Mouse (Mus musculus): ENCODE measurements around the gene Apobec3.

The Apobec3 gene

DNA sequence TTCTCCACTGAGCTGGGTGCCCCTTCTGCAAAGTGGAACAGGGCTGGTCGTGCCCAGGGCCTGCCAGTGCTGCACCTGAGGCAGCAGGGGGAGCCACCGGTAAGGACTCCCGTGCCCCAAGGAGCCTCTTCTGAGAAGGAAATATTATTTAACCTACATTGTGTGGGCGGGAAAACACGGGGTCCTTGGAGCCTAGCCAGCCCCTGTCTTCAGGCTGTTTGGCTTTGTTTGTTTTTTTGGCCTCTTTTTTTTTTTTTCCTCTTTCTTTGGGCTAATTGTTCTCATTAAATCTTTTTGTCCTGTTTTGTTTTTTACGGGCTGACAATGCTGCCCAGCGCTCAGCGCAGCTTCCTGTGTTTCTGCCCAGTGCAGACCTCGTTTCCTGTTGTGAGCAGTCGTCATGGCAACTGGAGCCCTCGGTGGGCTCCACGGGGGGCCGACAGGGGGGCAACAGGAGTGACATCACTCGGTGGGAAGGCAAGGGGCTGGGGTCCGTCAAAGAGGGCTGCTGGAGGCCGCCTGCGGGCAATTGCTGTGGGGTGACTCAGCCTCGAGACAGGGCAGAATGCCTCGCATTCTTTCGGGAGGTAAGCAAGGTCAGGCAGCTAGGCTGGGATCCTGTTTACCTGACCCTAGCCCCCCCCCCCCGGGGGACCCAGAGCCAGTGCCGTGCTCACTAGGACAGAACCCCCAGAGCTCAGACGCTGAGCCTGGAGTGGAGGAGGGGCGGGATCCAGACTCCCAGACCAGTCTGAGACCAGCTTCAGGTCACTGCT, 59.0 kb downstream of the Apobec3 start:
- peak; percentile 75 for DNase-seq (ENCODE audit: low spot score)

DNA sequence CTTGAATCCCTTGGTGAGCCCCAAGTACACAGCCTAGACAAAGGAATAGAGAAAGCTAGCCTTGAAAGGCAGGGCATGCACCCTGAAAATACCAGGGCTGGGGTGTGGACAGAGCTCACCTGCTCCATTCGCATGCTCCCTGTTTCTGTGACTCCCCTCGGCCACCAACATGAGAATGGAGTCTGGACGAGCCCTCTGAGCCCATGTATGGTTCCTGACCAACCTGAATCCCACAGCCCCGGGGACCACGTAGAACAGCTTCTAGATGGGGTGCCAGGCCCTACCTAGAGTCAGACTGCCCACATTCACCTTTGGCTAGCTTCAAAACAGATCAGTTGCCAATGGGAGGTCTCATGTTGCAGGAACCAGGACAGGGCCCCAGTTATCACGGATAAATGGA, 59.8 kb downstream of the Apobec3 start:
- DNase-seq (ENCODE audit: low spot score), result no peak

DNA sequence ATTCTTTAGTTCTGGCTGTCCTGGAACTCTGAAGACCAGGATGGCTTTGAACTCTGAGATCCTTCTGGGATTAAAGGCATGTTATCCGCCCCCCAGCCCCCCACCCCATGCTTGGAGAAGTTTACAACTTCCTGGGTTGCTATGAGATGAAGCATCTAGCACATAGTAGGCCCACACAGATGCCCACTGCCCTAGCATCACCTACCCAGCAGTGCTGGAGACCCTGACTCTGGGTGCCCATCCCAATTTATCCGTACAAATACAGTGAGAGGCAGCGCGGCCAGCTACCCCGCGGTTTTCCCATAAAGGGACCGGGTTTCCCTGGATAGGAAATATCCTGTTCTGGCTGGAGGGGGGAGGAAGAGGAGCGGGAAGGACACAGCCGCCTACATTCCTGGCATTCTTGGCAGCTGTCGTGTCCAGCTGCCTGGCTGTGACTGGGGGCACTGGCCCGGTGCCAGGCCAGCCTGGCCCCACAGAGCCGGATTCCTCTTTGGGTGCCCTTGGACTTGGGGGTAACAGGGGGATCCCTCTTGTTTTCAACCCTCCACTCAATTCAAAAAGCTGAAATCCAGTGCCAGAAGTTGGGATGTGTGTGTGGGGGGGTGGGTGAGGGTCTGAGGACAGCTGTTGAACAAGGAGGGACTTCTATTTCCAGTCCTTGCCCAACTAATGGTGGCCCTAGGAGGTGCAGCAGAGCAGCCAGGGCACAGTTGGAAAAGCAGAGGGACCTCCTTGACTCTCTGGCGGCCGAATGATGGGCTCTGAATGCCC, 60.5 kb downstream of the Apobec3 start:
- DNase-seq (ENCODE audit: low spot score), result no peak

DNA sequence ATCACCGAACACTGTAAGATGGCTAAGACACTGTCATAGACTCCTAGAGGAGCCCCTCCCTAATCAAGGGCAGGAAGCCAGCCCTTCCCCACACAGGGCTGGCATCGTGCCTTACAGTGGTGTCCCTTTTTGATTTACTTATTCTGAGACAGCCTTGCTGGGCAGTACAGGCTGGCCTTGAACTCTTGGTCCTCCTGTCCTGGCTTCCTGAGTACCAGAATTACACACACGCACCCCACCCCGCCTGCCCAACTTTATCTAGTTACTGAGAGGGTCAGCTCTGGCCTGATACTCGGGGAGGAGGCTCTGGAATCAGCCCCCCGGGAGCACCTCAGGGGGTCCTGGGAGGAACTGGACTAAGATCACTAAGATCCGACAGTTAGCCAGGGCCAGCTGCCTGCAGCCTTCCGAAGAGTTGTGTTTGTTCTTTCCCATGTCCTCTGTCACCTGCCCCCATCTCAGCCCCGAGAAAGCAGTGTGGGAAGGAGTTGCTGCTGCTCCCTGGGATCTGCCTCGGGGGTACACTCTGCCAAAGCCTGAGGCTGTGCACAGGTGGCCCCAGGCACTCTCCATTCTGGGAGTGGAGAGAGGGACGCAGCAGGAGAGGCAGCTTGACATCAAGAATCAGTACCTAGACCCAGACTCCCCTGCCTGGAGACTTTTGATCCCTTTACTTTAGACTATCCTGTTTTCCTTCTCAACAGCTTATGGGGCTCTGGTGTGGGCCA, 61.2 kb downstream of the Apobec3 start:
- DNase-seq (ENCODE audit: low spot score), result no peak

DNA sequence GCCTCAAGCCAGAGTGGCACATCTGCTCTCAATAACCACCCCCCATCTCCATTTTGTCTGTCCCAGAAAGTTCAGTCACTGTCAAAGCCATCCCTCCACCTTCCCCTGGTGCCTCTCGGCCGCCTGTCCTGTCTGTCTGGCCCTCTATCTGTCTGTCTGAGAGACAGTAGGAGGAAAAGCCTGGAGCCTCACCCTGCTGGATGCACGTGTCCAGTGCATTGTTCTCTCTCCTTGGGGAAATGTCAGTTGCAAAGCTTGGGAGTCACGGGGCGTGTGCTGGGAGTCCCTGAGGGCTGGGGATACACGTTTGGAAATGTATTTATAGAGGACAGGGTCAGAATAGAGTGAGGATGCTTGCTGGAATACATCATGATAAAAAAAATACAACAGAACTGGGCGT, 62.0 kb downstream of the Apobec3 start:
- no peak for DNase-seq (ENCODE audit: low spot score)

DNA sequence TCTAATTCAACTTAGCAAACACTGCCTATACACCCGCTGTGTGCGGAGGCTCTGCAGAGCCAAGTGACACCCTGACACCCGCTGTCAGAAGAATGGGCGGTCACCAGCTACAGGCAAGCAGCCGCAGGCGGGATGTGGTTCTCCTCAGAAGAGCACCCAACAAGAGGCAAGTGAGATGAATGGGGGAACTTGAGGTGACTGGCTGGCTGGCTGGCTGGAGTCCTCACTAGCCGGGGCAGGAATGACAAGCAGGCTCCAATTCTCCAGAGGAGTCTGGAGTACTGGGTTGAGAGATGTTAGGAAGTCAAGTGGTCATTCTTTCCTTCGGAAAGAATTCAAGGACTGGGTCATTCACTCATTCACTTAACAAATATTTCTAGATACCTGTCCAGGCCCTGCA, 65.1 kb downstream of the Apobec3 start:
- DNase-seq (ENCODE audit: low spot score), result peak; percentile 88

DNA sequence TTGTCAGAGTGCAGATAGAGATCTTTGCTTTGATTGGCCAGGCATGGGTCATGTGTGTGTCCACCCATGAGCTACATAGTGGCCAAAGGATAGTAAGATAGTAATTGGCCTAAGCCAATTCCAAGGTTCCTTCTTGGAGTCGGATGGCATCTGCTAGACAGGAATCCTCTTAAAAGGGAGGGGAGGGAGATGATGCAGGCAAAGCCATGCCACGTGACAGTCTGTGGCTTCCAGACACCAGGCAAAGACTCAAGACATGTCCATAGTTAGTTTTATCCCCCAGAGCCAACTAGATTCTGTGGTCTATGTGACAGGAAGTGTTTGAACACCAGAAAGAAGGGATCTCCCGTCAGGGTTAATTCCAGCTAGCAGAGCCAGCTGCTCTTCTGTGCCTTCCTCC, 67.0 kb downstream of the Apobec3 start:
- DNase-seq (ENCODE audit: low spot score), result no peak

DNA sequence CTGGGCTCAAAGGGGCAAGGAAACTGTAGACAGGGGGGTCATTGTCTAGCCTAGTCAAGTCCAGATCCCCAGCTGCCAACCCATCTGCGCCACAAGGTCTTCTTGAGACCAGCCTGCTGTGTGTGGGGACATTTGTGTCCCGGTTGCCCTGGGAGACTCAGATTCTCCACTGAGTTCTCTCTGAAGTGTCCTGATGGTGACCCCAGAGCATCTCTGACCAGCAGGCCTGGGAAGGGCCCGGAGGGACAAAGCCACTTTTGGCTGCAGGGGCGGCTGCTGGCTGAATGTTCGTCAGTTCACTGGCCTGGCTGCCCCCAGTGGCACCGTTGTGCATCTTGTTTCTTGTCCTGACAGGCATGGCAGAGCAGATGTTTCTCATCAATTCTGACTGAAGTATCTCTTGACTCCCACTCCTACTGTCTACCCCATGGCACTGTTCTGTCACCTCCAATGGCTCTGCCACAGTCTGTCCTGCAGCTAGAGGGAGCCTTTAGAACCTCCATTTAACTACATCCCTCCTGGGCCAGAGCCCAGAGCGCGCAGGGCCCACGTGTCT, 70.0 kb downstream of the Apobec3 start:
- no peak for DNase-seq (ENCODE audit: low spot score)

DNA sequence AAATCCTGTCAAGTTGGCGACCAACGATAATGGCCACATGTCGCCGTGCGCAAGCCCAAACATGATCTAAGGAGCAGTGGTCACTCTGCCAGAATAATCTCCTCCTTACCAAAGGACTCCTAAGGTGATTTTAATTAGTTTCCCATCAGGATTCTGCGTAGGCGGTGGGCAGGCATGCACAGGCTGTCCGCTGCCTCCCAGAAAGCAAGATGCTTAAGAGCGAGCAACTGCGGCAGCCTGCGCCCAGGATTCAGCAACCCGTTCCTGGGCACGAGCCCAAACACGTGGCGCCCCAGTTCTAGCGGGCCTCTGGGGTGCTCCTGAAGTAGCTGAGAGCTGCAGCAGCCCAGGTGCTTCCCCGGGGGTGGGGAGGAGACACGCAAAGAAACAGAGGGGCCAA, 71.2 kb downstream of the Apobec3 start:
- DNase-seq (ENCODE audit: low spot score), result no peak

DNA sequence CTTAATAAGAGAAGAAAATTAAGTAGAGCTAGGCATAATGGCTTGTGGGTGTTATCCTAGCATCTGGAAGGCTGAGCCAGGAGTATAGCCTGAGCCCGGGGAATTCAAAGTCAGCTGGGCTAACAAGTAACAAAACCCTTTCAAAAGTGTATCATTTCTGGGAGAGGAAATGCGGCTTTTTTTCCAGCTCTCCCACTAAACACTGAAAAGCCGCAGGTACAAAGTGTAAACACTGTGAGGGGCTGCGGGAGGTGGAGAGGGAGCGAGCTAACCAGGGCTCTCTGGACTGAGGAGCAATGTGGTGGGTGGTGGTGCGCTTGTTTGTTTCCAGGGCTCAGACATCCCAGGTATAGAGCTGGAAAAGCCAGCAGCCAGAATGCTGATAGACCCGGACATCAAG, 72.9 kb downstream of the Apobec3 start:
- DNase-seq (ENCODE audit: low spot score), result no peak
